Mouse (Mus musculus): Measurements from ENCODE around the gene Tmem175. TPM values are rescaled to one million over a fixed set of nuclear protein-coding genes. Genes with fewer than 3 reads are reported as not detected.

Gene Tmem175
- polyA plus RNA-seq, 1 experiment, result 50.8 TPM

DNA sequence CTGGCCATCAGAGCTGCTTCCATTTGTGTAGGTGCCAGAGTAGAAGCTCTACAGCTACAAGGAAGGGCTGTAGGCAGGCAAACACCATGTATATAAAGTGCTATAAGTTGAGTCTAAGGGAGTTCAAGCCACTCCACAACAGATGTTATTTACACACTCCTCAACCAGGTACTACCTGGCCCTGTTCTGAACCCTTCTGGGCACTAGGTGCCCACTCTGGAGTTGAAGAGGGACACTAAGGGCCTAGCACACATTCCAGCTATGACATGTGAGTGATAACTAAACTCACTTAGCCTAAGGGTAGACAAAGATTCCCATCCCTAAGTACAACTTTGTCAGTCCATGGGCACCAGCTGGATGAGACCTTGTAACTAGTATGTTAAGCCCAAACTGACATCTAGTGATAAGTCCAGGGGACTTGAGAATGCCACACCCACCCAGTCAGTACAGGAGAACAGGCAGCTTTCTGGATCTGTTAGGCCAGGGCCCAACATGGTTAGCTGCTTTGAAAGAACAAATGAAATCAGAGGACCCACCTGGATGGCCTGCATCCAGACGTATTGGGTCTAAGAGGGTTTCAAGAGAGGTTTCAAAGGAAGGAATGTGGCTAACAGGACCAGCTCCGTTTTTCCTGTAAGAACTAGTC lies 18.4 kb downstream of the Tmem175 start:
- Histone ChIP-seq H3K4me3 (replicated peaks; ENCODE audit: insufficient read depth, low read depth, low read length) (no peak overlapping the region), H3K27me3 (ENCODE audit: control insufficient read depth, insufficient read depth, low read length) (no peaks in the 10 kb centered on the region), H3K4me1 (ENCODE audit: control insufficient read depth, insufficient read depth, low read length) (peaks cover 33% of the 10 kb centered on the region), H3K27ac (ENCODE audit: insufficient read depth, low read length) (no peak overlapping the region)
- 93% methylated on average over 2 of the region's 2 CpGs for WGBS
- DNase-seq, result no peak
- no peak for TF ChIP-seq CTCF (IDR thresholded peaks at IDR 0.05; ENCODE audit: borderline replicate concordance, insufficient read depth, low read depth, low read length)
- TF ChIP-seq POLR2A (IDR thresholded peaks at IDR 0.05; ENCODE audit: borderline replicate concordance, insufficient read depth, low read length), result no peak

DNA sequence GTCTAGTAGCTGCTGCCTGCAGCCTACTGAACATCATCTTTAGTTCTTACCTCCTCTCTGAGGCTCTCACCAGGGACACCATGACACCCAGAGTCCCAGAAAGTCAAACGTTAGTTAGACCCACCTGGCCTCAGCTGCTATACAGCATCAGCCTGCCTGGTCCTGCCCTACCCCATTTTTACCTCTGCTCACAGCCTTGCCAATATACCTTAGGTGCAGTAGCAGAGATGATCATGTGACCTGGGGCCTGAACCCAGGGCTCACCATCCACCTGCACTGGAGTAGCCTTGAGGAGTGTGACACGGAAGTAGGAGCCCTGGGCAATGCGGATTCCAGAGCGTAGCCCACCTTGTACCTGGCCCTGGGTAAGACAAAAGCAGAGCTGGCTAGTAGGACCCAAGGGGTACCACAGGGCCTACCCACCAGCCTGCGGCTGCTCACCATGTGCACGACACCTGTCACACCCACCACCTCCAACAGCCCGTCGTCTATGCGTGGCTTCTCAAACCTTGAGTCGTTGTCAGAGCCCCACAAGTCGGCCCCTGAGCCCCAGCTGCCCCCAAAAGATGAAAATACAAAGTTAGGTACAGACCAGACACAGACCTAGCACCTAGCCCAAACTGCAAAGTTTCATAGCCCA lies 19.5 kb downstream of the Tmem175 start:
- no peak overlapping the region for H3K27ac ChIP-seq (ENCODE audit: insufficient read depth, low read length)
- H3K4me3 ChIP-seq (replicated peaks; ENCODE audit: insufficient read depth, low read depth, low read length), result no peak overlapping the region
- WGBS, result 88% methylated on average over 11 of the region's 11 CpGs
- no peak for DNase-seq
- TF ChIP-seq POLR2A (IDR thresholded peaks at IDR 0.05; ENCODE audit: borderline replicate concordance, insufficient read depth, low read length) (no peak), CTCF (IDR thresholded peaks at IDR 0.05; ENCODE audit: borderline replicate concordance, insufficient read depth, low read depth, low read length) (no peak)
- no peaks in the 10 kb centered on the region for H3K27me3 ChIP-seq (ENCODE audit: control insufficient read depth, insufficient read depth, low read length)
- H3K4me1 ChIP-seq (ENCODE audit: control insufficient read depth, insufficient read depth, low read length), result peaks cover 33% of the 10 kb centered on the region

DNA sequence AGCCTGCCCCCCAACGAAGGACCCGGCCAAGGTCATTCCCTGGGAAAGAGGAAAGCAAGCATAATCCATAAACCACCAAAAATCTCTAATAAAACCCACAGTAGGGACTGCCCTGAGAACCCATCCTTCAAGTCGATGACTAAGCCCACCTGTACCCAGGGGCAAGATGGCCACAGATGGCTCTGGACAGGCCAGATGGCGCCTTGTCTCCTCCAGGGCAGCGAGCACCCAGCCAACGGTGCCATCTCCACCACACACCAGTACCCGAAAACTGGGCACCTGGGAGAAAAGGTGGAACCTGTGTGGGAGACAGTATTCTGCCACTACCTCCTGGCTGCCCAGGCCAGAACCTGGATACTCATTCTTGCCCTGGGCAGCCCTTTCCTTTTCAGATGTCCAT lies 20.8 kb downstream of the Tmem175 start:
- Histone ChIP-seq H3K4me1 (ENCODE audit: control insufficient read depth, insufficient read depth, low read length) (peaks cover 33% of the 10 kb centered on the region), H3K4me3 (replicated peaks; ENCODE audit: insufficient read depth, low read depth, low read length) (no peak overlapping the region), H3K27ac (ENCODE audit: insufficient read depth, low read length) (peak overlapping the region; percentile 58), H3K27me3 (ENCODE audit: control insufficient read depth, insufficient read depth, low read length) (no peaks in the 10 kb centered on the region)
- DNase-seq, result peak; percentile 62 to 77
- WGBS, result 44% methylated on average over 7 of the region's 7 CpGs
- TF ChIP-seq POLR2A (IDR thresholded peaks at IDR 0.05; ENCODE audit: borderline replicate concordance, insufficient read depth, low read length) (no peak), CTCF (IDR thresholded peaks at IDR 0.05; ENCODE audit: borderline replicate concordance, insufficient read depth, low read depth, low read length) (no peak)

DNA sequence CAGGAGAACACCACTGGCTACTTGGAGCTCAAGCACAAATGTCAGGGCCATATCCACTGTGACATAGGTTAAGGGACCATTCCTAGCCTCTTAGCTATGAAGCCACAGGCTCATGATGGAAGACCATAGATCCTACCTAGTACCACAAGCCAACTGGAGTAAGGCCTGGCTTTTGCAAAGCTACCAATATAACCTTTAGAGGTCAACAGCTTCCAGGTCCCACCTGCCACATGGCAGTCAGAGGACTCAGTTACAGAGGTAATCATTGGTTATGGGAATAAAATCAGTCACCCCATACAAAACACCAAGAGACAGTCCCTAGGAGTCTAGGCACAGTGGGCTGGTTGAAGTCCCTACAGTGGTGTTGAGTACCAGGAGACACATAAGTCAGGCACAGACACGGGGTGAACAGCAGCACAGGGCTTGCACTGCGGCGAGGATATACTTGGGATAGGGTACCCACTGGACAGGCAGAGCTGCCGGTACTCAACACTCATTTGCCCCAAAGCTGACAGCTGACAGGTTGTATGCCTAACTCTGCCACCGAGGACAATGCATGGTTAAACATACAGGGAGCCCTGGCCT lies 21.7 kb downstream of the Tmem175 start:
- no peak for TF ChIP-seq CTCF (IDR thresholded peaks at IDR 0.05; ENCODE audit: borderline replicate concordance, insufficient read depth, low read depth, low read length)
- TF ChIP-seq POLR2A (IDR thresholded peaks at IDR 0.05; ENCODE audit: borderline replicate concordance, insufficient read depth, low read length), result no peak
- no peak for DNase-seq
- Histone ChIP-seq H3K27ac (ENCODE audit: insufficient read depth, low read length) (0 out of 2 replicates have a peak overlapping the region, but pooled peaks have one; percentile 58), H3K27me3 (ENCODE audit: control insufficient read depth, insufficient read depth, low read length) (no peaks in the 10 kb centered on the region), H3K4me1 (ENCODE audit: control insufficient read depth, insufficient read depth, low read length) (peaks cover 25% of the 10 kb centered on the region), H3K4me3 (replicated peaks; ENCODE audit: insufficient read depth, low read depth, low read length) (no peak overlapping the region)
- 82% methylated on average over 5 of the region's 5 CpGs for WGBS

DNA sequence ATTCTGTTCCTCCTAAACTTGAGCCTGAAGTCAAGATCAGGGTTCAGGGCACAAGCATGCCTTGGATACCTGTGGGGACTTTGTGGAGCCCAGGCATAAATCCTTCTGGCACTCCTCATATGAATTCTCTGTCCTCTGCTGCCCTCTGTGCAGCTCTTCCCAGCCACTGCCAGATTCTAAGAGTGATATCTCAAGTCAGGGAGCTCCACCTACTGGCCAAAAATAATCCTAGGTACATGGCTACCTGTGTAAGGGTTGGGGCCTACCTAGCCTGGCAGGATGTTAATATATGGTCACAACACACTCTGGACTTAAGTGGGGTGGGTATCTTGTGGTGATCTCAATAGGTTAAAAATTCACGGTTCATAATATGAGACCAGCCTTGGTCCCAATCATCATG lies 22.3 kb downstream of the Tmem175 start:
- H3K27ac ChIP-seq (ENCODE audit: insufficient read depth, low read length), result no peak overlapping the region
- WGBS, result 55% methylated on average over 1 of the region's 1 CpGs
- no peaks in the 10 kb centered on the region for H3K27me3 ChIP-seq (ENCODE audit: control insufficient read depth, insufficient read depth, low read length)
- H3K4me1 ChIP-seq (ENCODE audit: control insufficient read depth, insufficient read depth, low read length), result peaks cover 24% of the 10 kb centered on the region
- peak; percentile 77 for TF ChIP-seq CTCF (IDR thresholded peaks at IDR 0.05; ENCODE audit: borderline replicate concordance, insufficient read depth, low read depth, low read length)
- TF ChIP-seq POLR2A (IDR thresholded peaks at IDR 0.05; ENCODE audit: borderline replicate concordance, insufficient read depth, low read length), result no peak
- H3K4me3 ChIP-seq (replicated peaks; ENCODE audit: insufficient read depth, low read depth, low read length), result no peak overlapping the region
- peak; percentile 72 to 86 for DNase-seq

DNA sequence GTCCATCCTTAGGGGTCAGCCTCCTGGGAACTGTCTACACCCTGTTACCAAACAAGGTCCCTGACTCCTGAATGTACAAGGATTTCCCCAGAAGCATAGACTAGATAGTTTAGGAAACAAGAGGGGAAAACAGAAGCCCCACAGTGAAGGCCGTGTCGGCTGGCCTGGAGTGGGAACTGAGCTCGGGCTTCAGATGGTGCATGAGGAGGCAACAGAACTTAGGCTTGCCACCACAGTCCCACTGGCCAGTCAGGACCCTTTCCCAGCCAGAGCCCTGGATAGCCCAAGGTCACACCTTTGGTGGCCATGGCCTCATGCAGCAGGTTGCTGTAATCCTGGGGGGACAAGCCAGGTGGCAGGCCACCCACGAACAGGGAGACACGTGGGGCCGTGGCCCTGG lies 23.8 kb downstream of the Tmem175 start:
- Histone ChIP-seq H3K4me3 (replicated peaks; ENCODE audit: insufficient read depth, low read depth, low read length) (no peak overlapping the region), H3K4me1 (ENCODE audit: control insufficient read depth, insufficient read depth, low read length) (peaks cover 30% of the 10 kb centered on the region), H3K27me3 (ENCODE audit: control insufficient read depth, insufficient read depth, low read length) (no peaks in the 10 kb centered on the region), H3K27ac (ENCODE audit: insufficient read depth, low read length) (no peak overlapping the region)
- 81% methylated on average over 6 of the region's 6 CpGs for WGBS
- peak in 1 of 2 experiments; percentile 15 for DNase-seq
- no peak for TF ChIP-seq POLR2A (IDR thresholded peaks at IDR 0.05; ENCODE audit: borderline replicate concordance, insufficient read depth, low read length)
- no peak for TF ChIP-seq CTCF (IDR thresholded peaks at IDR 0.05; ENCODE audit: borderline replicate concordance, insufficient read depth, low read depth, low read length)

DNA sequence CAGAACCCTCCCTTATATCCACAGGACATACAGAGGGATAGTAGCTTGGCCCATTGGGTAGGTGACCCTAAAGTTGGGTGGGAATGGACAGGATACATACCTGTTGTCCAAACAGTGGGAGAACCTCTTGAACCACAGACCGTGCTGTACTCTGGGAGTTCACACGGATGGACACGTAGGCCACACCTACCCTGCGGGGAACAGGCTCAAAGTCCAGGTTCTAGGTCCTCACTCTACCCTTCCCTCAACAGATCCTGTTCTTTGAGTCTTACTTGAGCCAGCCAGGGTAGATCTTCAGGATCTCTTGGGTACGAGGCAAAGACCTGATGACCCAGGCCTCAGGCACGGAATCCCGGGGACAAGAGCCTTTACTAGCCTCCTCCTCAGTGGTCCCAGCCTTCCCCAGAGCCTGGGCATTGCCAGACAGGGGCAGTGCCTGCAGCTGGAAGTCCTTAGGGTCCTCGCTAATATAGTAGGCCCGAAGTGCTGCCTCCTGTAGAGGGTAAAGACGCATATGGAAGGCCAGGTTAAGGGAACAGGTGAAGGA lies 24.9 kb downstream of the Tmem175 start:
- Histone ChIP-seq H3K27ac (ENCODE audit: insufficient read depth, low read length) (no peak overlapping the region), H3K4me1 (ENCODE audit: control insufficient read depth, insufficient read depth, low read length) (peaks cover 34% of the 10 kb centered on the region), H3K4me3 (replicated peaks; ENCODE audit: insufficient read depth, low read depth, low read length) (no peak overlapping the region), H3K27me3 (ENCODE audit: control insufficient read depth, insufficient read depth, low read length) (no peaks in the 10 kb centered on the region)
- WGBS, result 91% methylated on average over 10 of the region's 10 CpGs
- TF ChIP-seq CTCF (IDR thresholded peaks at IDR 0.05; ENCODE audit: borderline replicate concordance, insufficient read depth, low read depth, low read length) (no peak), POLR2A (IDR thresholded peaks at IDR 0.05; ENCODE audit: borderline replicate concordance, insufficient read depth, low read length) (no peak)
- DNase-seq, result peak in 1 of 2 experiments; percentile 6
